Mouse (Mus musculus): ENCODE measurements around the gene Atp11c.

DNA sequence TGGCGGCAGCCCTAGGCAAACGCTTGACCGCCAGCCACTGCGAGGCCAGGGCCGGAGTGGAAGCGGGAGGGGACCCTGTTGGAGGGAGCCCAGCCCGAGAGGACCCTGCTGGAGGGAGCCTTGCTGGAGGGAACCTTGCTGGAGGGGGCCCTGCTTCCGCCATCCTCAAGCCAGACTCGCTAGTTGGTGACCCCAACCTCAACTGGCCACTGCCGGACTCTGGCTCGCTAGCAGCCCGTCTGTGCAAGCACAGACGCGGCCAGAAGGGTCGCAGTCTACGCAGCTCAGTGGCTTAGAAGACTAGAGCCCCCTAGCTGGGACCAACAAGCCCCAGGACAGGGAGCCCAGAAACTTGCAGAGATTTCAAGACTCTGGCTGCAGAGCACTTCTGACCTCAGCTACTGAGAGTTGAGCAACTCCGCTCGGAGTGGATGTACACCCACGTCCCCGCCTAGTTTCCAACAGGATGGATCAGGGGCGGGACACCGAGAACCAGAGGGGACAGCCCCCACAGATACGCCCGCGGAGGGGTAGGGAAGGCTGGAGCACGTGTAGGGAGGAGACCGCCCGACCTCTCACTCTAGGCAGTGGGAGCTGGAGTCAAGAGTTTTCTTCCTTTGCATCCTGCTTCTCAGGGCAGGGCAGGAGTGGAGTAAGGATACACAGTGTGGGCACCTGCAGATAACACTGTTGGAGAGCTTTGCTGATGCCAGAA lies 413.6 kb downstream of the Atp11c start, which contains the start of gene Mcf2:
- TF ChIP-seq CTCF (IDR thresholded peaks at IDR 0.05; ENCODE audit: low read depth, low read length) (no peak), POLR2A (IDR thresholded peaks at IDR 0.05; ENCODE audit: borderline replicate concordance, low read depth, low read length) (no peak)

All from bone marrow macrophage, adult 2 months (primary cell).